Mouse (Mus musculus): ENCODE measurements around the gene Epdr1. TPM values are rescaled to one million over a fixed set of nuclear protein-coding genes. Genes with fewer than 3 reads are reported as not detected.
"Not testable (repeated sequence)": the region's sequence is repeated elsewhere in the genome, so short reads cannot be mapped to it uniquely, and the experiment has no call there.

The Epdr1 gene
- polyA plus RNA-seq, 1 experiment from 2014 or later, result 13.8 TPM

GRCm38 (mm10) chr13:19590996-19591759 is 28.5 kb downstream of the Epdr1 start:
- Histone ChIP-seq H3K9ac (ENCODE audit: low read length) (no peak overlapping the region), H3K36me3 (ENCODE audit: control insufficient read depth, insufficient read depth, low read length) (no peaks in the 10 kb centered on the region), H3K4me1 (replicated peaks; ENCODE audit: control insufficient read depth, insufficient read depth, low read length) (no peaks in the 10 kb centered on the region), H3K9me3 (ENCODE audit: control insufficient read depth, low read length) (no peaks in the 10 kb centered on the region), H3K27me3 (replicated peaks; ENCODE audit: control insufficient read depth, insufficient read depth, low read length) (no peaks in the 10 kb centered on the region), H3K4me2 (ENCODE audit: low read length) (no peak overlapping the region), H3K27ac (ENCODE audit: low read depth) (no peak overlapping the region), H3K4me3 (ENCODE audit: low read depth, low read length) (no peak overlapping the region)
- ATAC-seq (replicated peaks; ENCODE audit: low FRiP score, low TSS enrichment, low read depth), result no peak
- DNase-seq (ENCODE audit: low spot score), result no peak
- 89% methylated on average over 3 of the region's 3 CpGs for WGBS

DNA sequence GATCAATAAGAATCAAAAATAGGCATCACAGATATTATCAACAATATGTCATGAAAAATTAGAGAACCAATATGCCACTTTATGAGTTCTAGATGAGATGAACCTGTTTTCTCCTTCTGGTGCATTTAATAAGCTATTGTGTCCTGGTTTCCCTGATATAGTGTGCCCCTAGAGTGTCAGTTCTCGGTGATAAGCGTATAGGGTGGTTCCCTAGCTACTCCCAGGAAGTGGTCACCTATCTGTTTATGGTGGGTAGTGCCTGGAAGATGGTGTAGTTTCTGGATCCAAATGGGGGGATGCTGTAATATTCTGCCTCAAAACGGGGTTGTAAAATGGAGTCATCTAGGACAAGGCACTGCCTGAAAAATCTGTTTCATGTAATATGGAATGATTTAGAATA is 43.8 kb downstream of the Epdr1 start:
- H3K9ac ChIP-seq (ENCODE audit: low read length), result no peak overlapping the region
- ATAC-seq (replicated peaks; ENCODE audit: low FRiP score, low TSS enrichment, low read depth) (no peak), DNase-seq (ENCODE audit: low spot score) (no peak)
- H3K4me3 ChIP-seq (ENCODE audit: low read depth, low read length), result no peak overlapping the region
- H3K27me3 ChIP-seq (replicated peaks; ENCODE audit: control insufficient read depth, insufficient read depth, low read length), result no peaks in the 10 kb centered on the region
- 88% methylated on average over 3 of the region's 3 CpGs for WGBS
- H3K27ac ChIP-seq (ENCODE audit: low read depth), result no peak overlapping the region
- no peak overlapping the region for H3K4me2 ChIP-seq (ENCODE audit: low read length)
- H3K36me3 ChIP-seq (ENCODE audit: control insufficient read depth, insufficient read depth, low read length), result no peaks in the 10 kb centered on the region
- no peaks in the 10 kb centered on the region for H3K4me1 ChIP-seq (replicated peaks; ENCODE audit: control insufficient read depth, insufficient read depth, low read length)
- no peaks in the 10 kb centered on the region for H3K9me3 ChIP-seq (ENCODE audit: control insufficient read depth, low read length)

DNA sequence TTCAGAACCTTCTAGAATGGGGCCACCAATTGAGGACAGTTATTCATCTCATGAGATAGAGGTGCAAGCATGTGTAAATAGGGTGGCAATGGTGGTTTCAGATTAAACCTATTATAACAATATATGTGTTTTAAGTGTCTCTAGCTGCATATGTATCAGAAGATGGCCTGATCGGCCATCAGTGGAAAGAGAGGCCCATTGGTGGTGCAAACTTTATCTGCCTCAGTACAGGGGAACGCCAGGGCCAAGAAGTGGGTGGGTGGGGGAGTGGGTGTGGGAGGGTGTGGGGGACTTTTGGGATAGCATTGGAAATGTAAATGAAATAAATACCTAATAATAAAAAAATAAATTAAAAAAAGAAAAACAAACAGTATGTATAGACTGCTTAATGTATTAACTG is 45.0 kb downstream of the Epdr1 start:
- H3K9me3 ChIP-seq (ENCODE audit: control insufficient read depth, low read length); H3K27ac ChIP-seq (ENCODE audit: low read depth); H3K36me3 ChIP-seq (ENCODE audit: control insufficient read depth, insufficient read depth, low read length); DNase-seq (ENCODE audit: low spot score); H3K4me3 ChIP-seq (ENCODE audit: low read depth, low read length); H3K27me3 ChIP-seq (replicated peaks; ENCODE audit: control insufficient read depth, insufficient read depth, low read length); H3K4me1 ChIP-seq (replicated peaks; ENCODE audit: control insufficient read depth, insufficient read depth, low read length); ATAC-seq (replicated peaks; ENCODE audit: low FRiP score, low TSS enrichment, low read depth); H3K4me2 ChIP-seq (ENCODE audit: low read length); H3K9ac ChIP-seq (ENCODE audit: low read length): not testable (repeated sequence)
- 91% methylated on average over 2 of the region's 2 CpGs for WGBS

DNA sequence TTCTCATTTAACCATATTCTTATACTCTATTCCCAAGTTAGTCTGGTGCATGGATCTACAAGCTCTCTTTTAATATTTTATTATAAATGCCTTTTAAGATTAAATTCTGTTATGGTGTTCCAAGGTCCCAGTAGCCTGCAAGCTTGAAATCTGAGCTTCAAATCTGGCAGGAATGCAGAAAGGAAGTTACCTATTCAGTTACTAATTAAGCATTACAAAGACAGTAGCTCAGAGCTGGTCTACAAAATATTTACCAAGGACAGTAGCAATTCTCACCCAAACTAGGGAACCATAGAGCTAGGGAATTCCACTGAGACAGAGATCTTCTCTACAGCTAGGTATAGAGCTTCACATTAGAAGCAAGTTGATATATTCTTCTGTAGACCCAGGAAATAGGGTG is 49.6 kb downstream of the Epdr1 start:
- not testable (repeated sequence) for H3K36me3 ChIP-seq (ENCODE audit: control insufficient read depth, insufficient read depth, low read length); H3K9ac ChIP-seq (ENCODE audit: low read length); H3K4me1 ChIP-seq (replicated peaks; ENCODE audit: control insufficient read depth, insufficient read depth, low read length); H3K9me3 ChIP-seq (ENCODE audit: control insufficient read depth, low read length); H3K4me2 ChIP-seq (ENCODE audit: low read length); H3K27me3 ChIP-seq (replicated peaks; ENCODE audit: control insufficient read depth, insufficient read depth, low read length); ATAC-seq (replicated peaks; ENCODE audit: low FRiP score, low TSS enrichment, low read depth); H3K27ac ChIP-seq (ENCODE audit: low read depth); H3K4me3 ChIP-seq (ENCODE audit: low read depth, low read length); DNase-seq (ENCODE audit: low spot score)

DNA sequence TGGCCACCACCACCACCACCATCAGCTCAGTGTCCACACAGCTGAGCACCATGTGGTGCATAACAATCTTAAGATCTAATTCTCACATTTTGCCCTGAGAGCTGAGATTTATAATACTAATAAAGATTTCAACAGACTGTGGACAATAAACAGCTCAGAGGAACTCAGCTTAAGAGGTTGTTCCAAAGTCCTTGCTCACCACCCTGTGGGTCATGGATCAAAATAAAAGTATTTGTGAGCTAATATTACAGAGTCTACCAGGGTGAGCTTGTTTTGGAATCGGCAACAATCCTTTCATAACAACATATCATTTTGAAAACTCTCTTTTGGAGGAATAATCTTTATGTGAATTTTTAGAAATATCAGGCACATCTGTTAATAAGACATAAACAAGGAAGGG is 57.2 kb downstream of the Epdr1 start:
- WGBS, result 92% methylated on average over 1 of the region's 1 CpGs
- Histone ChIP-seq H3K9me3 (ENCODE audit: control insufficient read depth, low read length) (no peaks in the 10 kb centered on the region), H3K27me3 (replicated peaks; ENCODE audit: control insufficient read depth, insufficient read depth, low read length) (no peaks in the 10 kb centered on the region), H3K4me2 (ENCODE audit: low read length) (no peak overlapping the region), H3K4me3 (ENCODE audit: low read depth, low read length) (no peak overlapping the region), H3K9ac (ENCODE audit: low read length) (no peak overlapping the region), H3K36me3 (ENCODE audit: control insufficient read depth, insufficient read depth, low read length) (no peaks in the 10 kb centered on the region), H3K27ac (ENCODE audit: low read depth) (no peak overlapping the region), H3K4me1 (replicated peaks; ENCODE audit: control insufficient read depth, insufficient read depth, low read length) (no peaks in the 10 kb centered on the region)
- DNase-seq (ENCODE audit: low spot score), result no peak
- ATAC-seq (replicated peaks; ENCODE audit: low FRiP score, low TSS enrichment, low read depth), result no peak

DNA sequence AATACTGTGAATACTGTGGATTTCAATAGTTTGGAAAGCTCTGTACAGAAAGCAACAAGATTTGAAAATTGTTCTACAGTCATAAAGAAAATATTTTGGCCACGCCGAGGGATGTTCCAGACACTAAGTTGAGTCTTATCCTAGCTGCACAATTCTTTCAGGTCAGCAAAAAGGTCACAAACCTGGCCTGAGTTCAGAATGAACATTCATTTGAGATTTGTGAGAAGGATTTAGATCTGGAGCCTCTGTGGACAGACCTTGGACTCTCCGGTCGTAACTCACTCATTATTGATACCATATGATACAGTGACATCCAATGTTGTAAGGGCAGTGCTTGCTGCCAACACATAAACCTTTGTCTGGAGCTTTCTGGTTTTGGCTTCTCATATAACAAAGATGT is 64.3 kb downstream of the Epdr1 start:
- Histone ChIP-seq H3K36me3 (ENCODE audit: control insufficient read depth, insufficient read depth, low read length) (no peaks in the 10 kb centered on the region), H3K4me2 (ENCODE audit: low read length) (no peak overlapping the region), H3K4me1 (replicated peaks; ENCODE audit: control insufficient read depth, insufficient read depth, low read length) (no peaks in the 10 kb centered on the region), H3K27me3 (replicated peaks; ENCODE audit: control insufficient read depth, insufficient read depth, low read length) (no peaks in the 10 kb centered on the region), H3K9me3 (ENCODE audit: control insufficient read depth, low read length) (no peaks in the 10 kb centered on the region), H3K9ac (ENCODE audit: low read length) (no peak overlapping the region), H3K27ac (ENCODE audit: low read depth) (no peak overlapping the region), H3K4me3 (ENCODE audit: low read depth, low read length) (no peak overlapping the region)
- WGBS, result 82% methylated on average over 4 of the region's 4 CpGs
- DNase-seq (ENCODE audit: low spot score), result no peak
- no peak for ATAC-seq (replicated peaks; ENCODE audit: low FRiP score, low TSS enrichment, low read depth)

Other genes starting within 250 kb of the Epdr1 start
- gene Stard3nl, start 224.1 kb downstream of the Epdr1 start, polyA plus RNA-seq (2014; fragmentation: Nextera tagmentation; extraction: Ambion mirVana), result 98.7 and 100 TPM in 2 replicates
- 0.39 and 0.58 TPM in 2 replicates for gene Sfrp4, start 3.2 kb upstream of the Epdr1 start, polyA plus RNA-seq (2014; fragmentation: Nextera tagmentation; extraction: Ambion mirVana)
- gene Nme8, start 77.9 kb upstream of the Epdr1 start, polyA plus RNA-seq (2014; fragmentation: Nextera tagmentation; extraction: Ambion mirVana), result not detected in 2 replicates
- gene Gpr141, start 204.3 kb upstream of the Epdr1 start, polyA plus RNA-seq (2014; fragmentation: Nextera tagmentation; extraction: Ambion mirVana), result 0.09 and 0.31 TPM in 2 replicates

Measured in intestine, embryonic 14.5 days (tissue).